In genomic region chr11:74834359-74834638, GRCm38 (mm10) we compare ENCODE assay signal across 8 mouse cellular contexts. TPM values are rescaled to one million over a fixed set of nuclear protein-coding genes. Genes with fewer than 3 reads are reported as not detected.
A peak's percentile ranks its signal among the peaks of the same experiment; 100 is the strongest.
DNase-seq lines count a peak whose midpoint lies in the region; ATAC-seq and TF ChIP-seq lines count a peak whose summit lies in the region.

No protein-coding gene starts in this region.

- intact Hi-C loops in heart, postnatal 36 days (cut with DNase I): no loop called here

- TF ChIP-seq CTCF in liver, postnatal 0 days (IDR thresholded peaks at IDR 0.05; ENCODE audit: low read depth): peak; percentile 24

- peaks cover 4% of the 10 kb centered on the region; the same call in 1 of the 2 replicates for H3K36me3 ChIP-seq in heart, embryonic 14.5 days (ENCODE audit: control insufficient read depth, insufficient read depth, low read length)
- H3K36me3 ChIP-seq in megakaryocyte, embryonic 14.5 days (replicated peaks; ENCODE audit: low read length): peaks cover 24% of the 10 kb centered on the region
- H3K36me3 ChIP-seq in hindbrain, embryonic 15.5 days: no peaks in the 10 kb centered on the region
- peaks cover 5% of the 10 kb centered on the region; the same call in 1 of the 2 replicates for H3K36me3 ChIP-seq in liver, postnatal 0 days (replicated peaks; ENCODE audit: insufficient read depth, low read length)

- no peaks in the 10 kb centered on the region for H3K9me3 ChIP-seq in heart, embryonic 14.5 days (ENCODE audit: control insufficient read depth, low read length)
- H3K9me3 ChIP-seq in megakaryocyte, embryonic 14.5 days: no peaks in the 10 kb centered on the region
- H3K9me3 ChIP-seq in hindbrain, embryonic 15.5 days: no peaks in the 10 kb centered on the region
- H3K9me3 ChIP-seq in liver, postnatal 0 days (ENCODE audit: low read length): no peaks in the 10 kb centered on the region

- H3K4me3 ChIP-seq in heart, embryonic 14.5 days (ENCODE audit: control insufficient read depth in 1 of 2, insufficient read depth in 1 of 2, low read depth in 1 of 2, low read length in 2 of 2): no peak overlapping the region
- H3K4me3 ChIP-seq in megakaryocyte, embryonic 14.5 days (replicated peaks): peak overlapping the region; percentile 99
- no peak overlapping the region for H3K4me3 ChIP-seq in hindbrain, embryonic 15.5 days
- no peak overlapping the region for H3K4me3 ChIP-seq in liver, postnatal 0 days (ENCODE audit: low read depth, low read length)

- 28% methylated on average over 1 of the region's 1 CpGs for WGBS in heart, embryonic 14.5 days
- 75% methylated on average over 1 of the region's 1 CpGs for WGBS in hindbrain, embryonic 15.5 days
- 25% methylated on average over 1 of the region's 1 CpGs for WGBS in liver, postnatal 0 days (ENCODE audit: insufficient replicate concordance)

- no peaks in the 10 kb centered on the region for H3K27me3 ChIP-seq in heart, embryonic 14.5 days (ENCODE audit: control insufficient read depth, insufficient read depth, low read length)
- no peaks in the 10 kb centered on the region for H3K27me3 ChIP-seq in megakaryocyte, embryonic 14.5 days (replicated peaks)
- H3K27me3 ChIP-seq in hindbrain, embryonic 15.5 days: no peaks in the 10 kb centered on the region
- no peaks in the 10 kb centered on the region for H3K27me3 ChIP-seq in liver, postnatal 0 days (ENCODE audit: insufficient read depth, low read length)

- no peak for DNase-seq in heart, postnatal 36 days
- DNase-seq in liver, postnatal 0 days: no peak
- no peak for DNase-seq in frontal cortex, postnatal 25 days (ENCODE audit: low spot score in 2 of 2)
- DNase-seq in ovary, adult 18-20 months (ENCODE audit: low spot score): no peak

- H3K4me2 ChIP-seq in heart, embryonic 14.5 days (ENCODE audit: low read length): peak overlapping the region; percentile 79; the same call in 1 of the 2 replicates
- 0 out of 2 replicates have a peak overlapping the region, but pooled peaks have one; percentile 85 for H3K4me2 ChIP-seq in hindbrain, embryonic 15.5 days
- H3K4me2 ChIP-seq in liver, postnatal 0 days (ENCODE audit: low read depth, low read length): no peak overlapping the region; the same call in 1 of the 2 replicates

- H3K27ac ChIP-seq in heart, embryonic 14.5 days (replicated peaks in 1 of 2; ENCODE audit: control insufficient read depth in 1 of 2, insufficient read depth in 1 of 2, low read depth in 2 of 2, low read length in 2 of 2): peak overlapping the region; percentile 30 to 96
- H3K27ac ChIP-seq in hindbrain, embryonic 15.5 days (replicated peaks): 0 out of 2 replicates have a peak overlapping the region, but pooled peaks have one; percentile 13
- H3K27ac ChIP-seq in liver, postnatal 0 days (ENCODE audit: low read depth): peak overlapping the region; percentile 65

- peaks cover 27 to 38% of the 10 kb centered on the region in 2 experiments for H3K4me1 ChIP-seq in heart, embryonic 14.5 days (ENCODE audit: control insufficient read depth in 2 of 2, insufficient read depth in 2 of 2, low read length in 2 of 2)
- H3K4me1 ChIP-seq in megakaryocyte, embryonic 14.5 days: peaks cover 66% of the 10 kb centered on the region
- peaks cover 68% of the 10 kb centered on the region for H3K4me1 ChIP-seq in hindbrain, embryonic 15.5 days (replicated peaks)
- peaks cover 50% of the 10 kb centered on the region for H3K4me1 ChIP-seq in liver, postnatal 0 days (ENCODE audit: insufficient read depth)

- no peak for TF ChIP-seq EP300 in liver, postnatal 0 days (IDR thresholded peaks at IDR 0.05; ENCODE audit: low read depth)

- peak overlapping the region; percentile 59 for H3K9ac ChIP-seq in heart, embryonic 14.5 days (ENCODE audit: low read length)
- H3K9ac ChIP-seq in hindbrain, embryonic 15.5 days: no peak overlapping the region
- H3K9ac ChIP-seq in liver, postnatal 0 days (replicated peaks): 0 out of 2 replicates have a peak overlapping the region, but pooled peaks have one; percentile 9

- no peak for ATAC-seq in heart, embryonic 14.5 days (ENCODE audit: insufficient number of reproducible peaks, insufficient read depth, low FRiP score, low read depth)
- ATAC-seq in megakaryocyte, adult 5-6 weeks (ENCODE audit: poor library complexity, severe bottlenecking): no peak
- no peak for ATAC-seq in hindbrain, embryonic 15.5 days (ENCODE audit: low FRiP score, low read depth)
- no peak for ATAC-seq in liver, postnatal 0 days

RNA-seq across cellular contexts. Expression of gene Mnt, which starts 3.6 kb away (rescaled TPM):
- polyA plus RNA-seq in heart, embryonic 14.5 days (2014; fragmentation: Nextera tagmentation; extraction: Ambion mirVana): 3.5 and 3.7 TPM in 2 replicates
- total RNA-seq in heart, postnatal 36 days (2021): 10 to 100 TPM; 11.4 to 11.9 TPM
- polyA plus RNA-seq in megakaryocyte, embryonic 14.5 days (2012; ENCODE audit: insufficient read depth, low replicate concordance): 59.1 and 85.0 TPM in 2 replicates
- total RNA-seq in megakaryocyte, adult 5-6 weeks (2015): 14.5 and 17.0 TPM in 2 replicates
- 3.8 and 6.1 TPM in 2 replicates for total RNA-seq in megakaryocyte, adult 5-6 weeks (2017)
- 8.7 and 9.7 TPM in 2 replicates for polyA plus RNA-seq in hindbrain, embryonic 15.5 days (2015; fragmentation: Nextera tagmentation; extraction: Ambion mirVana)
- 1.3 and 1.4 TPM in 2 replicates for polyA plus RNA-seq in liver, postnatal 0 days (2015; fragmentation: Nextera tagmentation; extraction: Ambion mirVana)

Comparison
In these comparisons a context has a peak if more than half of its experiments do, and no peak if none do; other contexts are left out.
1. H3K27ac ChIP-seq: peak in every context shown above with its lines; median percentile 65 in liver, postnatal 0 days; 63 in heart, embryonic 14.5 days; 13 in hindbrain, embryonic 15.5 days.